Comparison of ENCODE assay signal across 9 mouse cellular contexts in the genomic region with DNA sequence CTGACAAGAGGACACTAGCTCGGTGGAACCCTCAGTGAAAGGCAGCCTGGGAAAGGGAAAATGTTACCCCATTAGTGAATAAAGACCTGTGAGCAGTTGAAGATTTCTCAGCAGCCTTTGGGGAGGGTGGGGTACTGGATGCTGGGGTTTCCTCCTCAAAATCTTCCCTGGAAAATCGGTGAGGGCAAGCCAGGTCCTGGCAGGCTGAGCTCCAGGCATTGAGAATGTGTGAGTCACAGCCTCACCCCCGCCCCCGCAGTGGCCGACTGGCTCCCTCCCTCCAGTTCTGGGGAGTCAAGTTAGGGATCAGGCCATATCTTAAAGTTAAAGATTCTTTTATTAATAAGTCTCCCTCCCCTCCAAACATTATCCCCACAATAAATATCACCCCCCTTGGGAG. TPM values are rescaled to one million over a fixed set of nuclear protein-coding genes. Genes with fewer than 3 reads are reported as not detected.
DNase-seq lines count a peak whose midpoint lies in the region; ATAC-seq and TF ChIP-seq lines count a peak whose summit lies in the region.
"Had no signal": no experiment of that assay in that cellular context is flagged by ENCODE, and none has a peak within 500 bp of the region (broad histone marks: within the 10 kb centered on the region; RNA-seq: fewer than 3 reads in every experiment).

No protein-coding gene starts in this region.

- peaks cover 69% of the 10 kb centered on the region for H3K79me2 ChIP-seq in C2C12 (ENCODE audit: control insufficient read depth, insufficient read depth)

- WGBS in intestine, embryonic 15.5 days = 28% methylated on average over 5 of the region's 5 CpGs

- no peak for TF ChIP-seq CTCF in C2C12 (IDR thresholded peaks at IDR 0.05; ENCODE audit: control insufficient read depth, insufficient read depth, insufficient read length)
- TF ChIP-seq CTCF in gastrocnemius, adult 2 months (IDR thresholded peaks at IDR 0.05) = no peak

- intact Hi-C loops in gastrocnemius, adult 2 months (cut with DNase I) = no loop called here

- H3K27ac ChIP-seq in gastrocnemius, adult 2 months = peak overlapping the region; percentile 93
- H3K27ac ChIP-seq in intestine, embryonic 15.5 days = no peak overlapping the region

- H3K79me3 ChIP-seq in C2C12 (ENCODE audit: low read depth) = peaks cover 43% of the 10 kb centered on the region

- H3K36me3 ChIP-seq in C2C12 (ENCODE audit: control insufficient read depth, insufficient read depth) = peaks cover 55% of the 10 kb centered on the region
- H3K36me3 ChIP-seq in intestine, embryonic 15.5 days = peaks cover 4% of the 10 kb centered on the region; the same call in 1 of the 2 replicates

- H3K9me3 ChIP-seq in intestine, embryonic 15.5 days = no peaks in the 10 kb centered on the region

- no peaks in the 10 kb centered on the region for H3K27me3 ChIP-seq in C2C12 (ENCODE audit: control insufficient read depth, insufficient read depth, insufficient read length)
- H3K27me3 ChIP-seq in intestine, embryonic 15.5 days (replicated peaks) = peaks cover 15% of the 10 kb centered on the region

- peaks cover 38% of the 10 kb centered on the region for H3K4me1 ChIP-seq in intestine, embryonic 15.5 days (replicated peaks)

- DNase-seq in adrenal gland, adult 18-20 months (ENCODE audit: low spot score in 2 of 2) = peak; percentile 66 to 75
- peak; percentile 78 for DNase-seq in gastrocnemius, adult 2 months
- DNase-seq in lung, postnatal 14 days = peak; percentile 58
- peak; percentile 69 to 78 for DNase-seq in urinary bladder, postnatal 36 days (ENCODE audit: low spot score in 2 of 2)
- no peak for DNase-seq in right cerebral cortex, postnatal 25 days
- DNase-seq in right cerebral cortex, postnatal 4 days = no peak

- H3ac ChIP-seq in C2C12 (ENCODE audit: control insufficient read depth, insufficient read length, low read depth) = peak overlapping the region; percentile 90

- no peak for ATAC-seq in intestine, embryonic 15.5 days

- H3K9ac ChIP-seq in intestine, embryonic 15.5 days = no peak overlapping the region

- peak overlapping the region; percentile 87 for H3K4me3 ChIP-seq in C2C12 (ENCODE audit: insufficient read depth, poor library complexity, severe bottlenecking)
- peak overlapping the region; percentile 78 for H3K4me3 ChIP-seq in gastrocnemius, adult 2 months
- no peak overlapping the region for H3K4me3 ChIP-seq in intestine, embryonic 15.5 days (replicated peaks)

- H3K4me2 ChIP-seq in intestine, embryonic 15.5 days (replicated peaks) = peak overlapping the region; percentile 96

TF ChIP-seq in C2C12, 6 proteins besides CTCF, POLR2A, EP300 and RAD21:
- no peak for TF ChIP-seq USF1 (IDR thresholded peaks at IDR 0.05; ENCODE audit: low read depth)
- no peak for TF ChIP-seq MAX (IDR thresholded peaks at IDR 0.05)
- no peak for TF ChIP-seq MYOG (IDR thresholded peaks at IDR 0.05; ENCODE audit: control insufficient read depth, extremely low read depth, insufficient read length)
- no peak for TF ChIP-seq CEBPB (IDR thresholded peaks at IDR 0.05; ENCODE audit: low read depth)
- TF ChIP-seq MYOD1 (IDR thresholded peaks at IDR 0.05; ENCODE audit: control insufficient read depth, insufficient read length, low read depth) = no peak
- TF ChIP-seq FOSL1 (IDR thresholded peaks at IDR 0.05; ENCODE audit: insufficient read depth, low read length, poor library complexity, severe bottlenecking) = no peak

RNA-seq across cellular contexts. Expression of a gene that starts 1.4 kb away (rescaled TPM):
- polyA plus RNA-seq in C2C12 (2012; fragmentation: generic; extraction: Trizol) = 60.5 TPM
- total RNA-seq in adrenal gland, adult 18-20 months (2021) = 10 to 100 TPM; 23.1 to 23.3 TPM
- total RNA-seq in gastrocnemius, adult 2 months (2021) = 1 to 10 TPM; 6.3 to 8.8 TPM
- polyA plus RNA-seq in intestine, embryonic 15.5 days (2015; fragmentation: Nextera tagmentation; extraction: Ambion mirVana) = 43.0 and 43.2 TPM in 2 replicates

RNA-seq across cellular contexts. Expression of a gene that starts 1.7 kb away (rescaled TPM):
- polyA plus RNA-seq in C2C12 (2012; fragmentation: generic; extraction: Trizol) = 253 TPM
- total RNA-seq in adrenal gland, adult 18-20 months (2021) = 100 to 1,000 TPM; 153 to 154 TPM
- 100 to 1,000 TPM; 112 to 137 TPM for total RNA-seq in gastrocnemius, adult 2 months (2021)
- 68.9 and 69.9 TPM in 2 replicates for polyA plus RNA-seq in intestine, embryonic 15.5 days (2015; fragmentation: Nextera tagmentation; extraction: Ambion mirVana)

RNA-seq across cellular contexts. Expression of a gene that starts 2.1 kb away (rescaled TPM):
- polyA plus RNA-seq in C2C12 (2012; fragmentation: generic; extraction: Trizol) = 916 TPM
- total RNA-seq in adrenal gland, adult 18-20 months (2021) = 100 to 1,000 TPM; 224 to 359 TPM
- total RNA-seq in gastrocnemius, adult 2 months (2021) = 10 to 100 TPM; 19.5 to 27.5 TPM
- 24.2 and 24.8 TPM in 2 replicates for polyA plus RNA-seq in intestine, embryonic 15.5 days (2015; fragmentation: Nextera tagmentation; extraction: Ambion mirVana)

RNA-seq across cellular contexts. Expression of a gene that starts 3.9 kb away (rescaled TPM):
- polyA plus RNA-seq in C2C12 (2012; fragmentation: generic; extraction: Trizol) = not detected
- total RNA-seq in adrenal gland, adult 18-20 months (2021) = not detected
- total RNA-seq in gastrocnemius, adult 2 months (2021) = not detected
- polyA plus RNA-seq in intestine, embryonic 15.5 days (2015; fragmentation: Nextera tagmentation; extraction: Ambion mirVana) = 42.8 and 46.2 TPM in 2 replicates
- polyA plus RNA-seq: macrophage had no signal

RNA-seq across cellular contexts. Expression of a gene that starts 8.7 kb away (rescaled TPM):
- polyA plus RNA-seq in C2C12 (2012; fragmentation: generic; extraction: Trizol) = 0.54 TPM
- total RNA-seq in adrenal gland, adult 18-20 months (2021) = not detected
- under 1 TPM; 0.15 to 0.17 TPM for total RNA-seq in gastrocnemius, adult 2 months (2021)
- polyA plus RNA-seq in intestine, embryonic 15.5 days (2015; fragmentation: Nextera tagmentation; extraction: Ambion mirVana) = 1.3 and 2.0 TPM in 2 replicates
- polyA plus RNA-seq: macrophage had no signal

Comparison
In these comparisons a context has a peak if more than half of its experiments do, and no peak if none do; other contexts are left out.
1. DNase-seq: peak in adrenal gland, adult 18-20 months (2 of 2), gastrocnemius, adult 2 months (single experiment), lung, postnatal 14 days (single experiment) and urinary bladder, postnatal 36 days (2 of 2); none in right cerebral cortex, postnatal 25 days (single experiment) and right cerebral cortex, postnatal 4 days (single experiment).
2. RNA of a gene that starts 2.1 kb away (total RNA-seq): 224 to 359 TPM in adrenal gland, adult 18-20 months; 19.5 to 27.5 TPM in gastrocnemius, adult 2 months; every median in the first group is over 4 times any median in the second.